Mouse (Mus musculus) forebrain, embryonic 15.5 days (tissue): Measurements from ENCODE around the gene Ccdc85c. TPM values are rescaled to one million over a fixed set of nuclear protein-coding genes. Genes with fewer than 3 reads are reported as not detected.

Source experiments
- ATAC-seq: fragments of 200-750 bp; cut with Nextera tagmentation; replicated peaks from 2 replicates; pipeline ENCODE4 v1.8.0; 2017; ENCODE audit warnings: mild to moderate bottlenecking, moderate TSS enrichment, moderate library complexity
- H3K27ac ChIP-seq: fragments of 300-500 bp; sonication (generic); replicated peaks from 2 replicates; pipeline ENCODE4 v1.5.1; 2015; ENCODE audit warnings: mild to moderate bottlenecking, inconsistent platforms
- H3K27me3 ChIP-seq: fragments of 300-500 bp; sonication (generic); 2 replicates; pipeline ENCODE4 v1.6.1; 2015; ENCODE audit warnings: inconsistent platforms
- H3K36me3 ChIP-seq: fragments of 300-500 bp; sonication (generic); 2 replicates; pipeline ENCODE4 v1.6.1; 2015; ENCODE audit warnings: mild to moderate bottlenecking, inconsistent platforms
- H3K4me1 ChIP-seq: fragments of 300-500 bp; sonication (generic); 2 replicates; pipeline ENCODE4 v1.6.1; 2015; ENCODE audit warnings: inconsistent platforms
- H3K4me2 ChIP-seq: fragments of 300-500 bp; sonication (generic); replicated peaks from 2 replicates; pipeline ENCODE4 v1.6.1; 2015; ENCODE audit warnings: mild to moderate bottlenecking, inconsistent platforms
- H3K4me3 ChIP-seq: fragments of 300-500 bp; sonication (generic); 2 replicates; pipeline ENCODE4 v1.5.1; 2015; ENCODE audit warnings: mild to moderate bottlenecking, inconsistent platforms
- H3K9ac ChIP-seq: fragments of 300-500 bp; sonication (generic); replicated peaks from 2 replicates; pipeline ENCODE4 v1.6.1; 2015; ENCODE audit warnings: mild to moderate bottlenecking, inconsistent platforms
- H3K9me3 ChIP-seq: fragments of 300-500 bp; sonication (generic); 2 replicates; pipeline ENCODE4 v1.6.1; 2016; ENCODE audit warnings: inconsistent platforms
- WGBS: fragments of 180-500 bp; shearing (Covaris S2); methylation state at CpG from one replicate; pipeline ENCODE4 v1.1.7; 2015; ENCODE audit warnings: mixed read lengths; 5-methylcytosine and 5-hydroxymethylcytosine counted together
- polyA plus RNA-seq: library from polyadenylated mRNA; unstranded; fragments of >200 nt; fragmentation: Nextera tagmentation; extraction: Ambion mirVana; gene quantifications from 2 replicates; pipeline ENCODE4 v1.2.1, GENCODE M21; 2015

Gene Ccdc85c
- polyA plus RNA-seq, 1 experiment from 2014 or later = 14.3 TPM

DNA sequence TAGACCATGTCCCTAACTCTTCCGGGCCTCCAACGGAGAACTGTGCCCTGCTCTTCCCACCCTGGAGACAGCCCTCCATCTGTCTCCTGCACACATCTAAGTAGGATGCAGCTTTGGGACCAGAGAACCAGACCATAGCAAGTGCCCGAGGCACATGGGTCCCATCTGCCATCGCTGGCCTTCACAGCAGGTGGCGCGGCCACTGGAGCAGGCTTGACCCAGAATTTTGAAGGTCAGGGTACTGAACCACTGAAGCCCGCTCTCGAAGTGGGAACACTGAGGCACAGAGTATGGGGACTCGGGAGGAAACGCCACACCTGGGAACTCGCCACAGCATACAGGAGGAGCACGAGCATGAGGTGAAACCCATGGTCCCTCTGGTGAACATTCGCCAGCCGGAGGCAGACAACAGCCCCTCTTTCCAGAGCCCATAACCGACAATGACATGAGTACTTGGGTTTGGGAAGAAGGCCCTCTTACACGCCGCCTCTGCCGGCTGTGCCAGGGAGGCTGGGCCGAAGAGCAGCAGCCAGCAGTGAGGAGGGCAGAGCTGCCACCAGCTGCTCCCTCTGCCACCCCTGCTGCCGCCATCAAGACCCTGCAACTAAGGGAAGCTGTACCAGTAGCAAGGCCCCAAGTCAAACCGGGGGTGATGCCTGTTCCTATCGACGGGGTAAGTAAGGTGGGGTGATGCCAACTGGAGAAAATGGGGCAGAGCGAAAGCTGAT is 15.7 kb downstream of the Ccdc85c start:
- Histone ChIP-seq H3K27me3 (no peaks in the 10 kb centered on the region), H3K4me1 (peaks cover 63% of the 10 kb centered on the region), H3K36me3 (no peaks in the 10 kb centered on the region), H3K9ac (no peak overlapping the region), H3K4me3 (no peak overlapping the region), H3K4me2 (no peak overlapping the region), H3K9me3 (no peaks in the 10 kb centered on the region), H3K27ac (no peak overlapping the region)
- ATAC-seq = no peak
- WGBS = 78% methylated on average over 24 of the region's 24 CpGs

DNA sequence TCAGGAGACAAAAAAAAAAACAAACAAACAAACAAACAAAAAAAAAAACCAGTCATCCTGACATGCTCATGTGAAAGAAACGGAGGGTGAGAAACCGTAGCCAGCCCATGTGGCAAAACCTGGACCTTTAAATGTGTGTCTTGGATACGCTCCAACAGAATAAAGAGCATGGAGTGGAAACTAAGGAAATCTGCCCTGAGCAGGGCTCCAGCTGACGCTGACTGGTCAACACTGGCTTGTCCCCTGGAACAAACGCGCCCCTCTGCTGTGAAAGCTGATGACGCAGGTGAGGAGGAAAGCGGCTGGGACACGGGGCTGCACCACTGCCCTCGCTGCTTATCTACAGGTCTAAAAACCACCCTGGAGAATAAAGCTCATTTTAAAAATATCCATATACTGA is 18.5 kb downstream of the Ccdc85c start:
- Histone ChIP-seq H3K27me3 (no peaks in the 10 kb centered on the region), H3K9ac (no peak overlapping the region), H3K36me3 (no peaks in the 10 kb centered on the region), H3K4me2 (no peak overlapping the region), H3K4me1 (peaks cover 50% of the 10 kb centered on the region), H3K27ac (no peak overlapping the region), H3K4me3 (no peak overlapping the region), H3K9me3 (no peaks in the 10 kb centered on the region)
- WGBS = 40% methylated on average over 10 of the region's 10 CpGs
- no peak for ATAC-seq

DNA sequence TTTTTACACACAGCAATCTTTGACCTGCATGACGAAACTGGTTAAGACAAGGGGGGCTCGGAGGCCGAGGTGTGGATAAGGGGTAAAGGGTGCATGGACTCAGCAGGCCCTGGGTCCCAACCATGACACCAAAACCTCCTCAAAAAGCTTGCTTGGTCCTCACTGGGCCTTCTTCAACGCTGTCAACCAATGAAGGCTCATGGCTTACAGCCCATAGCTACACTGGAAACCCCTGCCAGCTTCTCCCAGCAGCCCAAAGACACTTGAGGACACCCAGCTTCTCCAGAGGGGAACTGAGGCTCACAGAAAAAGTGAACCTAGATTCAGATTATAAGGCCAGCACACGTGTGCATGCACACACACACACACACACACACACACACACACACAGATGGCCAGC is 19.3 kb downstream of the Ccdc85c start:
- Histone ChIP-seq H3K4me2 (no peak overlapping the region), H3K27me3 (no peaks in the 10 kb centered on the region), H3K27ac (no peak overlapping the region), H3K4me1 (peaks cover 44% of the 10 kb centered on the region), H3K4me3 (no peak overlapping the region), H3K9me3 (no peaks in the 10 kb centered on the region), H3K36me3 (no peaks in the 10 kb centered on the region), H3K9ac (no peak overlapping the region)
- WGBS = 30% methylated on average over 5 of the region's 5 CpGs
- no peak for ATAC-seq

DNA sequence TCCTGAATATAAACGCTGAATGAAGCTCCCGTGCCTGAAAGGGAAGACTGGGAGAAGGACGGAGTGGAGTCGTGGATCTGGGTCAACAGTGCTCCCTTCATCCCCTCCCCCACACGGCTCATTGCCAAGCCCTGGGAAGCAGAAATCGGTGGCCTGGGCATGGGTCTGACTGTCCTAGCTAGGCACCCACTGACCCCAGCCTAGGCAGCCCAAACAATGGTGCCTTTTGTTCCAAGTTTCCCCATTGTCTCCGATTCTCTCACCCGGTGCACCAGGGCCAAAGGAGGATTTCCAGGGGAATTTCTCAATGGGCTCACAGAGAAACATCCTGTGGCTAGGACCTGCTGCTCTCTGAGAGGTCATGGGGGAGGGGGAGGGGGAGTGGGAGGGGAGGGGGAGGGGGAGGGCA is 19.7 kb downstream of the Ccdc85c start:
- 3% methylated on average over 8 of the region's 8 CpGs for whole genome bisulfite sequencing
- 0 out of 2 replicates have a peak overlapping the region, but pooled peaks have one; percentile 21 for H3K27ac ChIP-seq
- H3K9ac ChIP-seq = no peak overlapping the region
- H3K36me3 ChIP-seq = no peaks in the 10 kb centered on the region
- H3K4me1 ChIP-seq = peaks cover 42% of the 10 kb centered on the region
- H3K9me3 ChIP-seq = no peaks in the 10 kb centered on the region
- H3K4me2 ChIP-seq = no peak overlapping the region
- H3K4me3 ChIP-seq = no peak overlapping the region
- no peaks in the 10 kb centered on the region for H3K27me3 ChIP-seq
- no peak for ATAC-seq

DNA sequence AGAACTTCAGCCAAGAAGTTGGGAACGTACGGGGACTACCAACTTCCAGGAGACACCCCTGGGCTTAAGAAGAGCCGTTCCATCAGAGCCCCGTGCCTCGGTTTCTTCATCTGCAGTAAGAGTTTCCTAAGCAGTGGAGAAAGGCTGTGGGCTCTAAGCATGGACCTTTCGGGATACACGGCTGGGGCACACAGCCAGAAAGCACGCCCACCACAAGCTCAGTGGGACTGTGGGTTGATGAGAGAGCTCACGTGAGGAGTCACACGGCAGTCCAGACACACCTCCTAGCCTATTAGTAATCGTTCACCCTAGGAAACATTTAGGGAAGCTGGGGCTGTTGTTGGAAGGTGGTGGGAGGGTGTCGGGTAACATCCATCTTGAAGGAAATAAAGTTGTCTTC is 22.2 kb downstream of the Ccdc85c start:
- WGBS = 64% methylated on average over 12 of the region's 12 CpGs
- H3K4me3 ChIP-seq = no peak overlapping the region
- no peaks in the 10 kb centered on the region for H3K9me3 ChIP-seq
- peaks cover 34% of the 10 kb centered on the region for H3K4me1 ChIP-seq
- ATAC-seq = no peak
- no peaks in the 10 kb centered on the region for H3K36me3 ChIP-seq
- H3K4me2 ChIP-seq = no peak overlapping the region
- no peak overlapping the region for H3K27ac ChIP-seq
- no peak overlapping the region for H3K9ac ChIP-seq
- H3K27me3 ChIP-seq = no peaks in the 10 kb centered on the region

DNA sequence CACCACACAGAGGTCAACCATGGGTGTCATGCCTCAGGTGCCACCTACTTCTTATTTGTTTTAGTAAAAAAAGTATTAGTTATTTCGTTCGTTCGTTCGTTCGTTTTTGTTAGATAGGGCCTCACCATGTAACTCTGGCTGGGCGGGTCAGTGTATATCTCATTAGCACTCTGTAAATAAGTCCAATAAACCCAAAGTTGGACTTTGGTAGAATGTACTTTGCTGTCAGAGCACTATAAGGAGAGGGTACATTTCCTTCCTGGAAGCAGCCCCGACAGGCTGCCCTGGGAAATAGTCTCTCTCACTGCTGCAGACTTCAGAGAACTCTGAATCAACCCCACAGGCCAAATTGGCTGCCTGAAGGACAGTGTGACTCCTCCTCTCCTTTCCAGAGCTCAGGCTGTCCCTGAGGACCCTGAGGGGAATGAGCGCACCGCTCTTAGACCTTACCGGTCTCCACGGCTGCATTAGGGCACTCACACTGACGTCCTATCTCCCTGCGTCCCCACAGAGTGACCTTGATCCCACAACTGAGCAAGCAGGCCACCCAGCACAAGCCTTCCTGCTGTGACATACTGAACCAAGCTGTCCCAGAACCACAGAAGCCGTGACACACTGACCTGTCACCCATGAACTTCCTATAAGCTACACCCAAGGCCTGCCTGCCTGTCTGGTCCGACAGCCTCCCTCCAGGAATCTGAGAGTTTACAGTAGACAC is 23.2 kb downstream of the Ccdc85c start:
- Histone ChIP-seq H3K27ac (no peak overlapping the region), H3K4me1 (peaks cover 31% of the 10 kb centered on the region), H3K36me3 (no peaks in the 10 kb centered on the region), H3K9ac (no peak overlapping the region), H3K27me3 (no peaks in the 10 kb centered on the region), H3K4me2 (no peak overlapping the region), H3K9me3 (no peaks in the 10 kb centered on the region), H3K4me3 (no peak overlapping the region)
- ATAC-seq = no peak
- WGBS = 86% methylated on average over 15 of the region's 15 CpGs

DNA sequence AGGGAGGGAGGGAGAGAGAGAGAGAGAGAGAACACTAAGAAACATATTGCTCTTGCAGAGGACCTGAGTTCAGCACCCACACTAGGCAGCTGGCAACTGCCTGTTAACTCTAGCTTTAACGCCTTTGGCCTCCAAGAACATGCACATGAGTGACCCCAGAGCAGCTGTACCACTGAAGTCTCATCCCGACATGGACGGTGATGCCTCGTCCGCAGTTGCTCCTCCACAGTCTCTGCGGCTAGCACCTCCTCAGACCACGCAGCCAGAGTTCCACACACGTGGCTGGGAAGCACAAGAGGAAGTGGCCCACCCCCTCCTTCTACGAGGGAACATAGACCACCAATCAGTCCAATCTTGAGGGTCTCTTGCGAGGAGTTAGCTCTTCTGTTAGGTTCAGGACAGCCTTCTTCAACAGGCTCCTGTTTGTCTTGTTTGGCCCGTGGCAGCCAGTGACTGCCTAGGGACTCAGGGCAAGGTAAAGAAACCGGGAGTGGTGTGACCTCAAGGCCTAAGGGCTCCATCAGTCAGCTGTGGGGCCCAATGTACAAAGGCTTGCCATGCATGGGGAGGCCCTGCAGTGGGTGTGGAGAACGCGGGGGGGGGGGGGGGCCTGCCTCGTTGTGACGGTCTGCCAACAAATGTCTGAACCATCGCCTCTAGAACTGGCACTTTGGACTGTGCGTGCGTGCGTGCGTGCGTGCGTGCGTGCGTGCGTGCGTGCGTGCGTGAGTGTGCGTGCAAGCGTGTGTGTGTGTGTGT is 24.0 kb downstream of the Ccdc85c start:
- no peaks in the 10 kb centered on the region for H3K9me3 ChIP-seq
- no peaks in the 10 kb centered on the region for H3K27me3 ChIP-seq
- no peak overlapping the region for H3K9ac ChIP-seq
- no peak for ATAC-seq
- no peak overlapping the region for H3K27ac ChIP-seq
- H3K4me3 ChIP-seq = no peak overlapping the region
- H3K36me3 ChIP-seq = no peaks in the 10 kb centered on the region
- H3K4me1 ChIP-seq = peaks cover 24% of the 10 kb centered on the region
- no peak overlapping the region for H3K4me2 ChIP-seq
- WGBS = 89% methylated on average over 31 of the region's 31 CpGs

DNA sequence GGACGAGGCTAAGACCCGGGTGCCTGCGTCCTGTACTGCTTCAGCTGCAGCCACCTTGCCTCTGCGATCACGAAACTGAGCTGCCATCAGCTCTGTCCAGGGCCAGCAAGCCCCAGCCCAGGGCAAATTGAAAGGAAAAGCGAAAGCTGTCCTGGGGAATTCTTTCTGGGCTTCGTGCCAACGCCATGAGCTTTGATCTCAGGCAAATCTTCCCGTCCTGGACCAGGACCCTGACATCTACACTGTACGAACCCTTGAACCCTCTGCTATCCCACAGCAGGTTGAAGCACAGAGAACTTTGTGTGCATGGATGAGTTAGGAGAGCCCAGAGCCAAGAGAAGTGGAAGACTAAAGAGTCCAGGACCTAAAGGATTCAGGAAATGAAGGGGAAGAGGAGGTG is 25.7 kb downstream of the Ccdc85c start:
- Histone ChIP-seq H3K4me3 (no peak overlapping the region), H3K36me3 (no peaks in the 10 kb centered on the region), H3K27me3 (no peaks in the 10 kb centered on the region), H3K4me1 (peaks cover 26% of the 10 kb centered on the region), H3K4me2 (no peak overlapping the region), H3K27ac (no peak overlapping the region), H3K9me3 (no peaks in the 10 kb centered on the region), H3K9ac (no peak overlapping the region)
- ATAC-seq = no peak
- 47% methylated on average over 10 of the region's 10 CpGs for WGBS

DNA sequence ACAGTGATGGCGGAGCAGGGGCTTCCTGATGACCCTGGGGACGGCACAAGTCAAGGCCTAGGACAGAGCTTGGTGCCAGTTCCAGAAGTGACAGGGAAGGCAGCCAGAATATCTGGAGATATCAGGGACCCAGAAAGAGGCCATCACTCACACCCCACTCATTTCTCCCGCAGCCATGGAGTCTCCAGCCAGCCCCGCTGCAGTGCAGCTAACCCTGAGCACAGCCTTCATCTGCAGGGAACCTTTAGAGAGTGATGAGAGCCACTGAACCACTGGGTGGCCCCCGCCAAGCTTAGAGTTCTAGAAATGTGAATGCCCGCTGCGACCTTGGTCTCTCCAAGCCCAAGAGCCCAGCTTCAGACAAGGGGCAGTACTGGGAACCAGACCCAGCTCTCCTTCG is 26.2 kb downstream of the Ccdc85c start:
- Histone ChIP-seq H3K4me1 (peaks cover 31% of the 10 kb centered on the region), H3K27ac (no peak overlapping the region), H3K27me3 (no peaks in the 10 kb centered on the region)

DNA sequence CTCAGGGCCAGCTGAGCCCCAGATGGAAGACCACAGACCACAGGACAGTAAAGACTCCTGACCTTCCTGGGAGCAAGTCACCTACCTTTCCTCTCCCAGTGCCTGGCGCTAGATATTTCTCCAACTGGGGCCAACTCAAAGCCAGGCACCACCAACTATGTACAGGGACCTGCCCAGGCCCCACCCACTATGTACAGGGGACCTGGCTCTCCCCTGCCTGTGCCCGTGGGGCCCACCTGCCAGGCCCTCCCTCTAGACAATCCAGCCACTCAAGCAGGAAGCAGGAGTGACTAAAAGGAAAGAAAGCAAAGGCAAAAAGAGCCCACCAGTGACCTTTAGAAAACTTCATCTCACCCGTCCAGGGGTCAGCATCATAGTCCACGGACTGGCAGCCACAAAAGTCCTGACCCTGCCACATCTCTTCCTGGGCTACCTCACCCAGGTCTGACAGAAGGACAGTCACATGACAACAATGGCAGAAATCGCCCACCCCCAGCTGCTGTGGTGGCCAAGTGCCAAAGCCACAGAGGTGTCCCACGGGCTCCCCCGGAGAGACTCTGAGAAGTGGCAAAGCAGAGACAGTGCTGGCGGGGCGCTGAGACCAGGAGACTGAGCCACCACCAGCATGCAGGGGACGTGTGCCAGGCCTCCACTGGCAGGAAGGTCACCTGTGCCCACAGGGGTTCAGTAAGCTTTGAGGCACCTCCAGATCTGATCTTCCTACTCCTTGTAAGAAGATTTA is 28.3 kb downstream of the Ccdc85c start:
- no peak overlapping the region for H3K4me2 ChIP-seq
- H3K27ac ChIP-seq = no peak overlapping the region
- no peak overlapping the region for H3K9ac ChIP-seq
- H3K36me3 ChIP-seq = no peaks in the 10 kb centered on the region
- WGBS = 76% methylated on average over 10 of the region's 10 CpGs
- no peaks in the 10 kb centered on the region for H3K27me3 ChIP-seq
- H3K4me1 ChIP-seq = peaks cover 40% of the 10 kb centered on the region
- H3K4me3 ChIP-seq = no peak overlapping the region
- no peak for ATAC-seq
- H3K9me3 ChIP-seq = no peaks in the 10 kb centered on the region

More for the DNA sequence above, 26.2 kb downstream of the Ccdc85c start:
- ATAC-seq = no peak
- whole genome bisulfite sequencing = 95% methylated on average over 8 of the region's 8 CpGs
- H3K9me3 ChIP-seq = no peaks in the 10 kb centered on the region
- no peaks in the 10 kb centered on the region for H3K36me3 ChIP-seq
- H3K4me2 ChIP-seq = no peak overlapping the region
- H3K4me3 ChIP-seq = no peak overlapping the region
- no peak overlapping the region for H3K9ac ChIP-seq

DNA sequence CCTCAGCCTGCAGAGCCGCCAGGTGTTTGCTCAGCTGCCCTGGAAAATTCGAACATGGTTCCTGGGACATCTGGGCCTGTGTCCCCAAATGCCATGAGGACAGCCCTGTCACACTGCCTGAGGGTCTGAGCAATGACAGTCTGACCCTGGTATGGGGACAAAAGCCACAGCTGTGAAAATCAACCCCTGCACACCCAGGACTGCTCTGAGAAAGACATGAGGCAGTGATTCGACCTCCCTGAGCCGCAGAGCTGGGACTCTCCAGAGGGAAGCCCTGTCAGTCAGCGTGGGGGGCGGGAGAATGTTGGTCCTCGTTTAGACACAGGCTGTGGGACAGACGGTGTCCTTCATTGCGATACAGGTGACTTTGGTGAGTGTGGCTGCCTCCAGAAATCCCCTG is 29.6 kb downstream of the Ccdc85c start:
- 46% methylated on average over 9 of the region's 9 CpGs for WGBS
- Histone ChIP-seq H3K27me3 (no peaks in the 10 kb centered on the region), H3K9ac (no peak overlapping the region), H3K9me3 (no peaks in the 10 kb centered on the region), H3K36me3 (no peaks in the 10 kb centered on the region), H3K4me1 (peaks cover 50% of the 10 kb centered on the region), H3K4me2 (no peak overlapping the region), H3K27ac (no peak overlapping the region), H3K4me3 (no peak overlapping the region)
- no peak for ATAC-seq

DNA sequence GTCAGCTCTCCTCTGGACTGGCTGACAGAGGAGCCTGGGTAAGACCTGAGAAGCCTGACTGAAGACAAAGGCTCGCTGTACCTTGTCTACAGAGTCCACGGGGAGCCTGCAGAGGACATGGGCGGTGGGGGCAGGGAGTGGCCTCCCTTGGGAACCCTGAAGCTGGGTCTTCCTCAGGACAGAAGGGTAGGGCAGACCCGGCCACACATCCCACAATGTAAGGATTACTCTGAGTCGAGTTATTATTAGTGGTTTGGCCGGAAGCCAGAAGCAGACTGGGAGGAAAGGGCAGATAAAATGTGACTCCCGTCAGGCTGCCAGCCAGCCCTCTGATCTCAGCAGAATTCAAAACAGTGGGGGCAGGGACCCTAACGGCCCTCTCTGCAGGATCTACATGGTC is 30.4 kb downstream of the Ccdc85c start:
- H3K27me3 ChIP-seq = no peaks in the 10 kb centered on the region
- H3K9ac ChIP-seq = no peak overlapping the region
- H3K27ac ChIP-seq = 0 out of 2 replicates have a peak overlapping the region, but pooled peaks have one; percentile 28
- peaks cover 58% of the 10 kb centered on the region for H3K4me1 ChIP-seq
- WGBS = 2% methylated on average over 8 of the region's 8 CpGs
- H3K4me3 ChIP-seq = no peak overlapping the region
- H3K9me3 ChIP-seq = no peaks in the 10 kb centered on the region
- ATAC-seq = no peak
- no peaks in the 10 kb centered on the region for H3K36me3 ChIP-seq
- no peak overlapping the region for H3K4me2 ChIP-seq
